Mouse (Mus musculus) bone marrow macrophage, adult 2 months (primary cell): Measurements from ENCODE around the gene Ttll12.

Experiments
- CTCF ChIP-seq: IDR thresholded peaks from 2 replicates; pipeline ENCODE4 v1.5.1; 2012; ENCODE audit warnings: low read depth, mild to moderate bottlenecking, low read length, moderate library complexity
- POLR2A ChIP-seq: IDR thresholded peaks from 2 replicates; pipeline ENCODE4 v1.6.1; 2012; ENCODE audit warnings: mild to moderate bottlenecking, low read depth, low read length, borderline replicate concordance

GRCm38 (mm10) chr15:83639160-83639559 is 44.2 kb upstream of the Ttll12 start:
- TF ChIP-seq POLR2A = no peak
- TF ChIP-seq CTCF = no peak
